Mouse (Mus musculus): ENCODE results near the gene Fbxl13. TPM values are rescaled to one million over a fixed set of nuclear protein-coding genes. Genes with fewer than 3 reads are reported as not detected.

Gene Fbxl13
- total and polyA plus RNA-seq, 2 experiments from 2014 or later, result 0.29 to 0.46 TPM

- no peak overlapping the region for H3K4me3 ChIP-seq (ENCODE audit: low read depth, low read length)
- WGBS, result 89% methylated on average over 6 of the region's 6 CpGs
- no peak for ATAC-seq
Measured at GRCm38 (mm10) chr5:21481521-21481920, 163.9 kb downstream of the Fbxl13 start.

GRCm38 (mm10) chr5:21479746-21480145 lies 165.7 kb downstream of the Fbxl13 start:
- 0 out of 2 replicates have a peak, but pooled peaks cover 4% of the 10 kb centered on the region for H3K36me3 ChIP-seq (ENCODE audit: insufficient read depth)
- WGBS, result 86% methylated on average over 5 of the region's 5 CpGs

More at GRCm38 (mm10) chr5:21481521-21481920, 163.9 kb downstream of the Fbxl13 start:
- H3K36me3 ChIP-seq (ENCODE audit: insufficient read depth), result 0 out of 2 replicates have a peak, but pooled peaks cover 4% of the 10 kb centered on the region
- no peak overlapping the region for H3K4me2 ChIP-seq (ENCODE audit: low read depth)
- no peak overlapping the region for H3K9ac ChIP-seq
- H3K27ac ChIP-seq (ENCODE audit: low read depth, low read length), result no peak overlapping the region
- DNase-seq, result no peak
- no peaks in the 10 kb centered on the region for H3K27me3 ChIP-seq (ENCODE audit: insufficient read depth, low read length)
- H3K4me1 ChIP-seq (ENCODE audit: insufficient read depth), result no peaks in the 10 kb centered on the region
- no peak for TF ChIP-seq CTCF (IDR thresholded peaks at IDR 0.05; ENCODE audit: low read depth)
- no peaks in the 10 kb centered on the region for H3K9me3 ChIP-seq (ENCODE audit: low read length)

GRCm38 (mm10) chr5:21478428-21478827 lies 167.0 kb downstream of the Fbxl13 start:
- Histone ChIP-seq H3K27ac (ENCODE audit: low read depth, low read length) (no peak overlapping the region), H3K4me2 (ENCODE audit: low read depth) (no peak overlapping the region), H3K36me3 (ENCODE audit: insufficient read depth) (0 out of 2 replicates have a peak, but pooled peaks cover 4% of the 10 kb centered on the region), H3K4me3 (ENCODE audit: low read depth, low read length) (no peak overlapping the region), H3K27me3 (ENCODE audit: insufficient read depth, low read length) (no peaks in the 10 kb centered on the region), H3K9me3 (ENCODE audit: low read length) (no peaks in the 10 kb centered on the region), H3K4me1 (ENCODE audit: insufficient read depth) (no peaks in the 10 kb centered on the region), H3K9ac (no peak overlapping the region)
- no peak for TF ChIP-seq CTCF (IDR thresholded peaks at IDR 0.05; ENCODE audit: low read depth)
- WGBS, result 91% methylated on average over 5 of the region's 5 CpGs
- ATAC-seq, result no peak
- DNase-seq, result no peak

More at GRCm38 (mm10) chr5:21479746-21480145, 165.7 kb downstream of the Fbxl13 start:
- no peak overlapping the region for H3K9ac ChIP-seq
- no peaks in the 10 kb centered on the region for H3K4me1 ChIP-seq (ENCODE audit: insufficient read depth)
- no peaks in the 10 kb centered on the region for H3K27me3 ChIP-seq (ENCODE audit: insufficient read depth, low read length)
- no peak for ATAC-seq
- H3K9me3 ChIP-seq (ENCODE audit: low read length), result no peaks in the 10 kb centered on the region
- H3K27ac ChIP-seq (ENCODE audit: low read depth, low read length), result no peak overlapping the region
- no peak overlapping the region for H3K4me2 ChIP-seq (ENCODE audit: low read depth)
- no peak for DNase-seq
- no peak for TF ChIP-seq CTCF (IDR thresholded peaks at IDR 0.05; ENCODE audit: low read depth)
- no peak overlapping the region for H3K4me3 ChIP-seq (ENCODE audit: low read depth, low read length)

- Histone ChIP-seq H3K36me3 (ENCODE audit: insufficient read depth) (no peaks in the 10 kb centered on the region), H3K4me3 (ENCODE audit: low read depth, low read length) (no peak overlapping the region), H3K4me2 (ENCODE audit: low read depth) (no peak overlapping the region), H3K27me3 (ENCODE audit: insufficient read depth, low read length) (no peaks in the 10 kb centered on the region), H3K27ac (ENCODE audit: low read depth, low read length) (no peak overlapping the region), H3K9ac (no peak overlapping the region), H3K9me3 (ENCODE audit: low read length) (no peaks in the 10 kb centered on the region), H3K4me1 (ENCODE audit: insufficient read depth) (no peaks in the 10 kb centered on the region)
- TF ChIP-seq CTCF (IDR thresholded peaks at IDR 0.05; ENCODE audit: low read depth), result no peak
- WGBS, result 94% methylated on average over 12 of the region's 12 CpGs
- ATAC-seq (no peak), DNase-seq (no peak)
Measured at GRCm38 (mm10) chr5:21468100-21468499, 177.3 kb downstream of the Fbxl13 start.

GRCm38 (mm10) chr5:21467387-21467786 lies 178.0 kb downstream of the Fbxl13 start:
- TF ChIP-seq CTCF (IDR thresholded peaks at IDR 0.05; ENCODE audit: low read depth), result no peak
- Histone ChIP-seq H3K36me3 (ENCODE audit: insufficient read depth) (no peaks in the 10 kb centered on the region), H3K4me1 (ENCODE audit: insufficient read depth) (no peaks in the 10 kb centered on the region), H3K4me3 (ENCODE audit: low read depth, low read length) (no peak overlapping the region), H3K9me3 (ENCODE audit: low read length) (no peaks in the 10 kb centered on the region), H3K27ac (ENCODE audit: low read depth, low read length) (no peak overlapping the region), H3K4me2 (ENCODE audit: low read depth) (no peak overlapping the region), H3K9ac (no peak overlapping the region), H3K27me3 (ENCODE audit: insufficient read depth, low read length) (no peaks in the 10 kb centered on the region)
- 80% methylated on average over 7 of the region's 7 CpGs for WGBS
- no peak for ATAC-seq
- DNase-seq, result no peak

GRCm38 (mm10) chr5:21440833-21441530 lies 204.5 kb downstream of the Fbxl13 start:
- ATAC-seq (peak; percentile 47), DNase-seq (peak; percentile 24)
- no peak overlapping the region for H3K4me3 ChIP-seq (ENCODE audit: low read depth, low read length)
- H3K27me3 ChIP-seq (ENCODE audit: insufficient read depth, low read length), result no peaks in the 10 kb centered on the region
- H3K4me1 ChIP-seq (ENCODE audit: insufficient read depth), result no peaks in the 10 kb centered on the region
- no peak for TF ChIP-seq CTCF (IDR thresholded peaks at IDR 0.05; ENCODE audit: low read depth)
- H3K4me2 ChIP-seq (ENCODE audit: low read depth), result no peak overlapping the region
- WGBS, result 34% methylated on average over 8 of the region's 8 CpGs
- no peak overlapping the region for H3K27ac ChIP-seq (ENCODE audit: low read depth, low read length)
- H3K36me3 ChIP-seq (ENCODE audit: insufficient read depth), result no peaks in the 10 kb centered on the region
- H3K9me3 ChIP-seq (ENCODE audit: low read length), result no peaks in the 10 kb centered on the region
- H3K9ac ChIP-seq, result no peak overlapping the region

- no peak overlapping the region for H3K4me3 ChIP-seq (ENCODE audit: low read depth, low read length)
- no peak for DNase-seq
- H3K27ac ChIP-seq (ENCODE audit: low read depth, low read length), result no peak overlapping the region
- no peak for TF ChIP-seq CTCF (IDR thresholded peaks at IDR 0.05; ENCODE audit: low read depth)
- no peaks in the 10 kb centered on the region for H3K27me3 ChIP-seq (ENCODE audit: insufficient read depth, low read length)
- H3K36me3 ChIP-seq (ENCODE audit: insufficient read depth), result no peaks in the 10 kb centered on the region
- no peaks in the 10 kb centered on the region for H3K4me1 ChIP-seq (ENCODE audit: insufficient read depth)
- H3K4me2 ChIP-seq (ENCODE audit: low read depth), result no peak overlapping the region
- no peak overlapping the region for H3K9ac ChIP-seq
- WGBS, result 87% methylated on average over 7 of the region's 7 CpGs
- no peak for ATAC-seq
- H3K9me3 ChIP-seq (ENCODE audit: low read length), result no peaks in the 10 kb centered on the region
Measured at GRCm38 (mm10) chr5:21439446-21440110, 205.9 kb downstream of the Fbxl13 start.
